8 mouse cellular contexts compared by ENCODE assay signal in the genomic region with DNA sequence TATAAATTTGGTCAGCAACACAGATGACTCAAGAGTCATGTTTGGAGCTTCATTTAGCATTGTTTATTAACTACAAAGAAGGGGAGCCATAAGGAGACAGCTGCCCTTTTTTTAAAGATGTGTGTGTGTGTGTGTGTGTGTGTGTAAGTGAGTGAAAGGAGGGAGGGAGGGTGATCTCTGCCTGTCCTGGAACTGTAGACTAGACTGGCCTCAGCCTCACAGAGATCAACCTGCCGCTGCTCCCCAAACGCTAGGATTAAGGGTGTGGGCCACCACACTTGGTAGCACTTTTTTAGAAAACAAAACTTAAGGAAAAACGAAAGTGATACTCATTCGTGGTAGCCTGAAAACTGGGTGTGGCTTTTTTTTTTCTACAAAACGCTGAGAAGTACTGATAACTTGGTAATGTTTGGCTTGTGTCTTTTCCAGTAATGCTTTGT. TPM values are rescaled to one million over a fixed set of nuclear protein-coding genes. Genes with fewer than 3 reads are reported as not detected.
DNase-seq lines count a peak whose midpoint lies in the region; ATAC-seq and TF ChIP-seq lines count a peak whose summit lies in the region.

No protein-coding gene starts in this region.

- no peak overlapping the region for H3K27ac ChIP-seq in forebrain, embryonic 12.5 days
- H3K27ac ChIP-seq in forebrain, embryonic 14.5 days (ENCODE audit: low read depth, low read length): no peak overlapping the region
- H3K27ac ChIP-seq in intestine, embryonic 14.5 days (ENCODE audit: low read depth): 0 out of 2 replicates have a peak overlapping the region, but pooled peaks have one; percentile 38
- peak overlapping the region; percentile 99 for H3K27ac ChIP-seq in liver, embryonic 16.5 days (ENCODE audit: low read length)

- TF ChIP-seq CTCF in G1E (IDR thresholded peaks at IDR 0.05; ENCODE audit: low read depth, low read length): no peak

- H3K27me3 ChIP-seq in forebrain, embryonic 12.5 days: no peaks in the 10 kb centered on the region
- no peaks in the 10 kb centered on the region for H3K27me3 ChIP-seq in forebrain, embryonic 14.5 days (replicated peaks; ENCODE audit: control insufficient read depth, insufficient read depth, low read length)
- no peaks in the 10 kb centered on the region for H3K27me3 ChIP-seq in G1E (ENCODE audit: insufficient read depth, low read length)
- no peaks in the 10 kb centered on the region for H3K27me3 ChIP-seq in erythroblast, embryonic 14.5 days (ENCODE audit: control insufficient read depth)
- H3K27me3 ChIP-seq in intestine, embryonic 14.5 days (replicated peaks; ENCODE audit: control insufficient read depth, insufficient read depth, low read length): no peaks in the 10 kb centered on the region
- H3K27me3 ChIP-seq in liver, embryonic 16.5 days (ENCODE audit: control insufficient read depth, insufficient read depth, low read depth, low read length): no peaks in the 10 kb centered on the region

- no peak for ATAC-seq in forebrain, embryonic 12.5 days (ENCODE audit: low FRiP score)
- no peak for ATAC-seq in forebrain, embryonic 14.5 days
- no peak for ATAC-seq in G1E (ENCODE audit: extremely low read depth, insufficient number of reproducible peaks, low FRiP score, poor library complexity, severe bottlenecking)
- ATAC-seq in intestine, embryonic 14.5 days (replicated peaks; ENCODE audit: low FRiP score, low TSS enrichment, low read depth): no peak
- ATAC-seq in liver, embryonic 16.5 days (ENCODE audit: low read depth): no peak

- WGBS in forebrain, embryonic 12.5 days: 71% methylated on average over 5 of the region's 5 CpGs
- WGBS in forebrain, embryonic 14.5 days: 64% methylated on average over 5 of the region's 5 CpGs
- WGBS in intestine, embryonic 14.5 days: 35% methylated on average over 5 of the region's 5 CpGs
- WGBS in liver, embryonic 16.5 days (ENCODE audit: insufficient replicate concordance): 2% methylated on average over 5 of the region's 5 CpGs

- no peaks in the 10 kb centered on the region for H3K9me3 ChIP-seq in forebrain, embryonic 12.5 days
- no peaks in the 10 kb centered on the region for H3K9me3 ChIP-seq in forebrain, embryonic 14.5 days (replicated peaks; ENCODE audit: control insufficient read depth, low read length)
- H3K9me3 ChIP-seq in G1E (replicated peaks): no peaks in the 10 kb centered on the region
- no peaks in the 10 kb centered on the region for H3K9me3 ChIP-seq in erythroblast, embryonic 14.5 days (ENCODE audit: control insufficient read depth, low read length)
- no peaks in the 10 kb centered on the region for H3K9me3 ChIP-seq in intestine, embryonic 14.5 days (ENCODE audit: control insufficient read depth, low read length)
- no peaks in the 10 kb centered on the region for H3K9me3 ChIP-seq in liver, embryonic 16.5 days (replicated peaks; ENCODE audit: control insufficient read depth, low read length)

- DNase-seq in forebrain, embryonic 14.5 days (ENCODE audit: low spot score): no peak
- no peak for DNase-seq in G1E (ENCODE audit: low spot score)
- no peak for DNase-seq in intestine, embryonic 14.5 days (ENCODE audit: low spot score)
- peak; percentile 44 to 67 for DNase-seq in spleen, postnatal 4 days (ENCODE audit: low spot score in 2 of 2)
- no peak for DNase-seq in left cerebral cortex, adult 11 months (ENCODE audit: low spot score)

- H3K9ac ChIP-seq in forebrain, embryonic 12.5 days: no peak overlapping the region; the same call in 1 of the 2 replicates
- no peak overlapping the region for H3K9ac ChIP-seq in forebrain, embryonic 14.5 days (ENCODE audit: low read length)
- H3K9ac ChIP-seq in intestine, embryonic 14.5 days (ENCODE audit: low read length): no peak overlapping the region
- peak overlapping the region; percentile 80 for H3K9ac ChIP-seq in liver, embryonic 16.5 days (ENCODE audit: low read depth, low read length)

- H3K4me1 ChIP-seq in forebrain, embryonic 12.5 days: peaks cover 23% of the 10 kb centered on the region
- H3K4me1 ChIP-seq in forebrain, embryonic 14.5 days (ENCODE audit: control insufficient read depth, insufficient read depth, low read length): peaks cover 12% of the 10 kb centered on the region
- peaks cover 40% of the 10 kb centered on the region for H3K4me1 ChIP-seq in G1E (ENCODE audit: insufficient read depth, low read depth, low read length)
- H3K4me1 ChIP-seq in erythroblast, embryonic 14.5 days (ENCODE audit: control insufficient read depth): peaks cover 54% of the 10 kb centered on the region
- peaks cover 23% of the 10 kb centered on the region for H3K4me1 ChIP-seq in intestine, embryonic 14.5 days (replicated peaks; ENCODE audit: control insufficient read depth, insufficient read depth, low read length)
- peaks cover 36% of the 10 kb centered on the region for H3K4me1 ChIP-seq in liver, embryonic 16.5 days (ENCODE audit: control insufficient read depth, low read depth, low read length)

- H3K4me2 ChIP-seq in forebrain, embryonic 12.5 days: peak overlapping the region; percentile 24; the same call in 1 of the 2 replicates
- H3K4me2 ChIP-seq in forebrain, embryonic 14.5 days (ENCODE audit: low read length): no peak overlapping the region
- peak overlapping the region; percentile 62 for H3K4me2 ChIP-seq in intestine, embryonic 14.5 days (ENCODE audit: low read length)
- peak overlapping the region; percentile 63 for H3K4me2 ChIP-seq in liver, embryonic 16.5 days (ENCODE audit: low read depth, low read length)

- no peak overlapping the region for H3K4me3 ChIP-seq in forebrain, embryonic 12.5 days (replicated peaks)
- no peak overlapping the region for H3K4me3 ChIP-seq in forebrain, embryonic 14.5 days (ENCODE audit: low read depth, low read length)
- peak overlapping the region; percentile 94 for H3K4me3 ChIP-seq in G1E (ENCODE audit: low read depth, low read length)
- H3K4me3 ChIP-seq in erythroblast, embryonic 14.5 days (replicated peaks): peak overlapping the region; percentile 100
- peak overlapping the region; percentile 58 for H3K4me3 ChIP-seq in intestine, embryonic 14.5 days (ENCODE audit: low read depth, low read length)
- peak overlapping the region; percentile 67 for H3K4me3 ChIP-seq in liver, embryonic 16.5 days (ENCODE audit: low read depth, low read length)

- peaks cover 18% of the 10 kb centered on the region for H3K36me3 ChIP-seq in forebrain, embryonic 12.5 days (replicated peaks)
- H3K36me3 ChIP-seq in forebrain, embryonic 14.5 days (ENCODE audit: control insufficient read depth, insufficient read depth, low read length): peaks cover 17% of the 10 kb centered on the region
- peaks cover 24% of the 10 kb centered on the region for H3K36me3 ChIP-seq in G1E (replicated peaks)
- peaks cover 38% of the 10 kb centered on the region for H3K36me3 ChIP-seq in erythroblast, embryonic 14.5 days (ENCODE audit: control insufficient read depth)
- peaks cover 13% of the 10 kb centered on the region for H3K36me3 ChIP-seq in intestine, embryonic 14.5 days (ENCODE audit: control insufficient read depth, insufficient read depth, low read length)
- peaks cover 17% of the 10 kb centered on the region for H3K36me3 ChIP-seq in liver, embryonic 16.5 days (ENCODE audit: control insufficient read depth, insufficient read depth)

RNA-seq across cellular contexts. Expression of a gene that starts 0.9 kb away (rescaled TPM):
- 37.9 and 40.6 TPM in 2 replicates for polyA plus RNA-seq in forebrain, embryonic 12.5 days (2016; fragmentation: Nextera tagmentation; extraction: Ambion mirVana)
- 24.3 and 29.7 TPM in 2 replicates for polyA plus RNA-seq in forebrain, embryonic 14.5 days (2014; fragmentation: Nextera tagmentation; extraction: Ambion mirVana)
- total RNA-seq in G1E (2014; fragmentation: Nextera tagmentation) (53.2 and 65.4 TPM in 2 replicates), G1E (2017) (15.5 and 18.8 TPM in 2 replicates)
- 25.8 and 32.0 TPM in 2 replicates for polyA plus RNA-seq in G1E (2012)
- 2.6 and 3.1 TPM in 2 replicates for polyA plus RNA-seq in erythroblast, embryonic 14.5 days (2012)
- polyA plus RNA-seq in intestine, embryonic 14.5 days (2014; fragmentation: Nextera tagmentation; extraction: Ambion mirVana): 35.9 and 39.1 TPM in 2 replicates
- polyA plus RNA-seq in liver, embryonic 16.5 days (2015; fragmentation: Nextera tagmentation; extraction: Ambion mirVana): 18.6 and 19.1 TPM in 2 replicates

RNA-seq across cellular contexts. Expression of a gene that starts 2.0 kb away (rescaled TPM):
- polyA plus RNA-seq in forebrain, embryonic 12.5 days (2016; fragmentation: Nextera tagmentation; extraction: Ambion mirVana): 89.3 and 91.0 TPM in 2 replicates
- 87.9 and 92.0 TPM in 2 replicates for polyA plus RNA-seq in forebrain, embryonic 14.5 days (2014; fragmentation: Nextera tagmentation; extraction: Ambion mirVana)
- total RNA-seq in G1E (2014; fragmentation: Nextera tagmentation): 171 and 207 TPM in 2 replicates
- total RNA-seq in G1E (2017): 102 and 115 TPM in 2 replicates
- polyA plus RNA-seq in G1E (2012): 9.6 and 17.5 TPM in 2 replicates
- polyA plus RNA-seq in erythroblast, embryonic 14.5 days (2012): 1.4 and 1.8 TPM in 2 replicates
- polyA plus RNA-seq in intestine, embryonic 14.5 days (2014; fragmentation: Nextera tagmentation; extraction: Ambion mirVana): 124 and 136 TPM in 2 replicates
- polyA plus RNA-seq in liver, embryonic 16.5 days (2015; fragmentation: Nextera tagmentation; extraction: Ambion mirVana): 51.8 and 53.9 TPM in 2 replicates

Comparison
In these comparisons a context has a peak if more than half of its experiments do, and no peak if none do; other contexts are left out.
1. H3K27ac ChIP-seq: peak in intestine, embryonic 14.5 days (single experiment) and liver, embryonic 16.5 days (single experiment); none in forebrain, embryonic 12.5 days (single experiment) and forebrain, embryonic 14.5 days (single experiment).
2. H3K4me3 ChIP-seq: peak in G1E (single experiment), erythroblast, embryonic 14.5 days (single experiment), intestine, embryonic 14.5 days (single experiment) and liver, embryonic 16.5 days (single experiment); none in forebrain, embryonic 12.5 days (single experiment) and forebrain, embryonic 14.5 days (single experiment).
3. DNase-seq: peak in spleen, postnatal 4 days (2 of 2); none in forebrain, embryonic 14.5 days (single experiment), G1E (single experiment), intestine, embryonic 14.5 days (single experiment) and left cerebral cortex, adult 11 months (single experiment).